Mouse (Mus musculus) forebrain, postnatal 0 days (tissue): ENCODE data around the gene Prdm2. TPM values are rescaled to one million over a fixed set of nuclear protein-coding genes. Genes with fewer than 3 reads are reported as not detected.

Source experiments
- ATAC-seq: fragments of 200-750 bp; cut with Nextera tagmentation; 2 replicates; pipeline ENCODE4 v1.8.0; 2017; ENCODE audit warnings: mild to moderate bottlenecking, moderate library complexity
- DNase-seq: peaks from one replicate; pipeline ENCODE4 v3.0.0-alpha.2; 2015
- H3K27ac ChIP-seq: fragments of 300-500 bp; sonication (generic); 2 replicates; pipeline ENCODE4 v1.5.1; 2014; ENCODE audit warnings: low read depth, mild to moderate bottlenecking, antibody characterized with exemption, low read length, moderate library complexity, mixed read lengths
- H3K27me3 ChIP-seq: fragments of 300-500 bp; sonication (generic); 2 replicates; pipeline ENCODE4 v1.6.1; 2014; ENCODE audit warnings: mild to moderate bottlenecking, low read length, mixed read lengths; ENCODE audit not compliant: insufficient read depth
- H3K36me3 ChIP-seq: fragments of 300-500 bp; sonication (generic); 2 replicates; pipeline ENCODE4 v1.6.1; 2014; ENCODE audit warnings: mild to moderate bottlenecking, moderate library complexity; ENCODE audit not compliant: insufficient read depth
- H3K4me1 ChIP-seq: fragments of 300-500 bp; sonication (generic); 2 replicates; pipeline ENCODE4 v1.6.1; 2014; ENCODE audit warnings: antibody characterized with exemption; ENCODE audit not compliant: insufficient read depth
- H3K4me2 ChIP-seq: fragments of 300-500 bp; sonication (generic); 2 replicates; pipeline ENCODE4 v1.6.1; 2014; ENCODE audit warnings: low read depth, mild to moderate bottlenecking, moderate library complexity
- H3K4me3 ChIP-seq: fragments of 300-500 bp; sonication (generic); 2 replicates; pipeline ENCODE4 v1.5.1; 2014; ENCODE audit warnings: low read depth, low read length, mixed read lengths
- H3K9ac ChIP-seq: fragments of 300-500 bp; sonication (generic); 2 replicates; pipeline ENCODE4 v1.6.1; 2014; ENCODE audit warnings: mild to moderate bottlenecking
- H3K9me3 ChIP-seq: fragments of 300-500 bp; sonication (generic); 2 replicates; pipeline ENCODE4 v1.6.1; 2016; ENCODE audit warnings: low read length
- CTCF ChIP-seq: sonication (generic); IDR thresholded peaks from 2 replicates; pipeline ENCODE4 v1.5.1; 2016; ENCODE audit warnings: antibody characterized with exemption, control low read depth, low read depth
- WGBS: fragments of 180-500 bp; shearing (Covaris S2); extraction: QIAGEN DNeasy Blood & Tissue Kit; methylation state at CpG from one replicate; pipeline ENCODE4 v1.1.7; 2014; 5-methylcytosine and 5-hydroxymethylcytosine counted together
- polyA plus RNA-seq: library from polyadenylated mRNA; unstranded; fragments of >200 nt; fragmentation: Nextera tagmentation; extraction: Ambion mirVana; gene quantifications from 2 replicates; pipeline ENCODE4 v1.2.1, GENCODE M21; 2015
- total RNA-seq: library from RNA; depleted of rRNA; stranded (reverse); fragments of >200 nt; gene quantifications from 2 replicates; pipeline ENCODE4 v1.2.3, GENCODE M21; 2014; rRNA removed

Gene Prdm2
- total RNA-seq: 20.0 and 23.7 TPM in 2 replicates
- polyA plus RNA-seq: 8.4 and 12.1 TPM in 2 replicates

DNA sequence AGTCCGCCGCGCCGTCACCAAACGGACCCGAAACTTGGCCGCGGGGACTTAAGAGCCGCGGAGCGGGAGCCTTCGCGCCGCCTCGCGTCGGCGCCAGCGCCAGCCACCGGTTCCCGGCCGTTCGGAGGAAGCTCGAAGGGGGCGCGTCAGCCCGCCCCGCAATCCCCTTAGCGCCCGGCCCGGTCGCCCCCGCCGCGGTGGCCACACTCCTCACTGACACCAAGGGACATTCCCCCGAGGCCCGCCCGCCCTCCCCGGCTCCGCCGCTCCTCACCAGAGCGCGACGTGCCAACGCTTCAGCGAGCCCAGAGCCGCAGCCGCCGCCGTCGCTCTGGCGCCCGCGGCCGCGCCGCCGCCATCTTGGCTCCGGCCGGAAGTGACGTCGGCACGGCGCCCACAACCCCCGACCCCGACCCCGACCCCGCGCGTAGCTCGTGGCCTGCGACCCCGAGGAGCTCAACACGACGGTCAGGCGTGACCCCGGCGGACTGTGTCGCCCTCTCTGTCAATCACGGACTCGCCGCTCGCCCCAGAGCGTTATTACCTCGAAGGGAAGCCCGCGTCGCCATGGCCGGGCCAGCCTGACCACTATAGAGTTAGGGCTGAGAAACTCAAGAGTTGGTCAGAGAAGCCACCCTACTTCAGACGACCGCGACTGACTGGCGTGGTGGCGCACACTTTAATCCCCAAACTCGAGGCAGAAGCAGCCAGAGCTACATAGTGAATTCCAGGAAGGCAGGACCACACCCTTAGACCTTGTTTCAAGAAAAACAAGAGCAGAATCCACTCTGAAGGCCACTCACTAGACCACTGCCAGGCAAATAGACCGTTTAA is at the start of gene Prdm2:
Prdm2 (minus strand) TSS at position 655 of the 834 bp plus-strand sequence.
- peak; percentile 85 for ATAC-seq
- Histone ChIP-seq H3K27me3 (no peaks in the 10 kb centered on the region), H3K36me3 (no peaks in the 10 kb centered on the region), H3K27ac (peak within 1 kb of the TSS; percentile 91), H3K4me2 (peak within 1 kb of the TSS; percentile 88), H3K4me1 (peaks cover 13% of the 10 kb centered on the region), H3K9ac (peak within 1 kb of the TSS; percentile 87), H3K4me3 (peak within 1 kb of the TSS; percentile 92), H3K9me3 (no peaks in the 10 kb centered on the region)
- peak; percentile 78 for DNase-seq
- WGBS: 4% methylated on average over 90 of the region's 96 CpGs
- no peak for TF ChIP-seq CTCF

DNA sequence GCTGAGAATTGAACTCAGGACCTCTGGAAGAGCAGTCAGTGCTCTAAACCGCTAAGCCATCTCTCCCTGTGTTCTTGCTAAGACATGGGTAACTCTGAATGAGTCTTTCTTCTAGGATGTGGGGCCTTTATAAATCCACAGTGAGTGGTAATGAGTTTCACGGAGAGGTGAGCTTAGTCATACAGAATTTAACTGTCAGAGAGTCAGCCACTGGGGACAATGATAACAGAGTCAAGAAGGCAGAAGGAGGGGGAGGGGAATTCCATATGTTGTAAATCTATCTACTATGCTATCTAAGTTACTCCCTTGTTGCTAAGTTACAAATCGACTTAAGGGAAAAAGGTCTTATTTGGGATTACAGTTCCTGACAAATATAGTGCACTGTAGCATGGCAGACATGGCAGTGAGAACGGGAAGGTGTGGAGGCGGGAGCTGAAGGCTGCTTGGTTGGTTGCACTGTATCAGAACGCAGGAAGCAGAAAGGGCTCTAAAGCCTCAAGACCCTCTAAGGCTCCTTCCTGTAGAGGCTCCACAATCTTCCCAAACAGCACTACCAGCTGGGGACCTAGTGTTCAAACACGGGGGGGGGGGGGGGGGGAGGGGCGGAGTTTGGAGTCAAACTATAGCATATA is 47.0 kb upstream of the Prdm2 start:
- no peak overlapping the region for H3K9ac ChIP-seq
- no peaks in the 10 kb centered on the region for H3K36me3 ChIP-seq
- H3K4me2 ChIP-seq: no peak overlapping the region
- ATAC-seq: peak; percentile 84
- H3K27me3 ChIP-seq: no peaks in the 10 kb centered on the region
- peak; percentile 48 for DNase-seq
- H3K9me3 ChIP-seq: no peaks in the 10 kb centered on the region
- no peak overlapping the region for H3K27ac ChIP-seq
- no peak for TF ChIP-seq CTCF
- H3K4me1 ChIP-seq: no peaks in the 10 kb centered on the region
- H3K4me3 ChIP-seq: no peak overlapping the region
- 47% methylated on average over 7 of the region's 8 CpGs for WGBS

- Histone ChIP-seq H3K9ac (no peak overlapping the region), H3K27ac (no peak overlapping the region), H3K4me3 (no peak overlapping the region), H3K4me1 (no peaks in the 10 kb centered on the region), H3K4me2 (peak overlapping the region; percentile 35), H3K9me3 (no peaks in the 10 kb centered on the region), H3K36me3 (no peaks in the 10 kb centered on the region), H3K27me3 (no peaks in the 10 kb centered on the region)
- ATAC-seq (peak; percentile 54), DNase-seq (peak; percentile 49)
- WGBS: 38% methylated on average over 19 of the region's 19 CpGs
- TF ChIP-seq CTCF: peak; percentile 64
Measured at GRCm38 (mm10) chr4:143258517-143258916, 45.7 kb upstream of the Prdm2 start.

GRCm38 (mm10) chr4:143257971-143258370 is 45.2 kb upstream of the Prdm2 start:
- Histone ChIP-seq H3K9ac (no peak overlapping the region), H3K36me3 (no peaks in the 10 kb centered on the region), H3K4me2 (no peak overlapping the region), H3K9me3 (no peaks in the 10 kb centered on the region), H3K4me1 (no peaks in the 10 kb centered on the region), H3K4me3 (no peak overlapping the region), H3K27ac (no peak overlapping the region), H3K27me3 (no peaks in the 10 kb centered on the region)
- DNase-seq: no peak
- TF ChIP-seq CTCF: no peak
- WGBS: 66% methylated on average over 6 of the region's 6 CpGs
- no peak for ATAC-seq

- no peaks in the 10 kb centered on the region for H3K9me3 ChIP-seq
- DNase-seq: no peak
- H3K9ac ChIP-seq: no peak overlapping the region
- no peak for TF ChIP-seq CTCF
- no peak overlapping the region for H3K27ac ChIP-seq
- 82% methylated on average over 8 of the region's 8 CpGs for WGBS
- no peak overlapping the region for H3K4me2 ChIP-seq
- no peaks in the 10 kb centered on the region for H3K27me3 ChIP-seq
- no peak overlapping the region for H3K4me3 ChIP-seq
- no peaks in the 10 kb centered on the region for H3K4me1 ChIP-seq
- H3K36me3 ChIP-seq: no peaks in the 10 kb centered on the region
- ATAC-seq: no peak
Measured at GRCm38 (mm10) chr4:143255541-143255940, 42.7 kb upstream of the Prdm2 start.

- no peak for DNase-seq
- Histone ChIP-seq H3K27me3 (no peaks in the 10 kb centered on the region), H3K4me1 (no peaks in the 10 kb centered on the region), H3K27ac (no peak overlapping the region), H3K4me2 (no peak overlapping the region), H3K9me3 (no peaks in the 10 kb centered on the region), H3K36me3 (no peaks in the 10 kb centered on the region), H3K9ac (no peak overlapping the region), H3K4me3 (no peak overlapping the region)
- 81% methylated on average over 1 of the region's 1 CpGs for WGBS
- no peak for ATAC-seq
- TF ChIP-seq CTCF: no peak
Measured at GRCm38 (mm10) chr4:143253356-143253755, 40.6 kb upstream of the Prdm2 start.

GRCm38 (mm10) chr4:143248050-143248449 is 35.3 kb upstream of the Prdm2 start:
- no peak for ATAC-seq

More at GRCm38 (mm10) chr4:143248050-143248449, 35.3 kb upstream of the Prdm2 start:
- Histone ChIP-seq H3K4me1 (no peaks in the 10 kb centered on the region), H3K27ac (no peak overlapping the region), H3K27me3 (no peaks in the 10 kb centered on the region), H3K4me3 (no peak overlapping the region), H3K9me3 (no peaks in the 10 kb centered on the region), H3K4me2 (no peak overlapping the region), H3K36me3 (no peaks in the 10 kb centered on the region), H3K9ac (no peak overlapping the region)
- peak; percentile 37; the same call in 1 of the 2 replicates for TF ChIP-seq CTCF
- DNase-seq: no peak
- 80% methylated on average over 5 of the region's 5 CpGs for WGBS
